Mouse (Mus musculus) neural tube, embryonic 11.5 days (tissue): Measurements from ENCODE around the gene Sbf1. TPM values are rescaled to one million over a fixed set of nuclear protein-coding genes. Genes with fewer than 3 reads are reported as not detected.

ENCODE experiments used
- ATAC-seq: fragments of 200-750 bp; cut with Nextera tagmentation; 2 replicates; pipeline ENCODE4 v1.8.0; 2017; ENCODE audit warnings: moderate number of reproducible peaks, mild to moderate bottlenecking, moderate TSS enrichment, moderate library complexity; ENCODE audit not compliant: insufficient read depth, low FRiP score, low TSS enrichment
- DNase-seq: peaks from one replicate; pipeline ENCODE4 v3.0.0-alpha.2; 2015; ENCODE audit warnings: low spot score
- H3K27ac ChIP-seq: fragments of 300-500 bp; sonication (generic); 2 replicates; pipeline ENCODE4 v1.5.1; 2014; ENCODE audit warnings: low read depth, mild to moderate bottlenecking, low read length
- H3K27me3 ChIP-seq: fragments of 300-500 bp; sonication (generic); 2 replicates; pipeline ENCODE4 v1.6.1; 2014; ENCODE audit warnings: mild to moderate bottlenecking, low read length, mixed read lengths; ENCODE audit not compliant: control insufficient read depth, insufficient read depth
- H3K36me3 ChIP-seq: fragments of 300-500 bp; sonication (generic); 2 replicates; pipeline ENCODE4 v1.6.1; 2014; ENCODE audit warnings: mild to moderate bottlenecking, low read length, moderate library complexity, mixed read lengths; ENCODE audit not compliant: control insufficient read depth, insufficient read depth
- H3K4me1 ChIP-seq: fragments of 300-500 bp; sonication (generic); 2 replicates; pipeline ENCODE4 v1.6.1; 2014; ENCODE audit warnings: low read length, mixed read lengths; ENCODE audit not compliant: control insufficient read depth, insufficient read depth
- H3K4me2 ChIP-seq: fragments of 300-500 bp; sonication (generic); 2 replicates; pipeline ENCODE4 v1.6.1; 2014; ENCODE audit warnings: low read depth, mild to moderate bottlenecking, moderate library complexity
- H3K4me3 ChIP-seq: fragments of 300-500 bp; sonication (generic); 2 replicates; pipeline ENCODE4 v1.5.1; 2014; ENCODE audit warnings: low read depth, low read length
- H3K9ac ChIP-seq: fragments of 300-500 bp; sonication (generic); 2 replicates; pipeline ENCODE4 v1.6.1; 2014; ENCODE audit warnings: mild to moderate bottlenecking, low read length
- H3K9me3 ChIP-seq: fragments of 300-500 bp; sonication (generic); 2 replicates; pipeline ENCODE4 v1.6.1; 2016; ENCODE audit warnings: low read length; ENCODE audit not compliant: control insufficient read depth
- WGBS: fragments of 180-500 bp; shearing (Covaris S2); extraction: QIAGEN DNeasy Blood & Tissue Kit; methylation state at CpG from one replicate; pipeline ENCODE4 v1.1.7; 2014; 5-methylcytosine and 5-hydroxymethylcytosine counted together
- polyA plus RNA-seq: library from polyadenylated mRNA; unstranded; fragments of >200 nt; fragmentation: Nextera tagmentation; extraction: Ambion mirVana; gene quantifications from 2 replicates; pipeline ENCODE4 v1.2.1, GENCODE M21; 2014

The Sbf1 gene
- polyA plus RNA-seq, 1 experiment from 2014 or later = 90.7 TPM

DNA sequence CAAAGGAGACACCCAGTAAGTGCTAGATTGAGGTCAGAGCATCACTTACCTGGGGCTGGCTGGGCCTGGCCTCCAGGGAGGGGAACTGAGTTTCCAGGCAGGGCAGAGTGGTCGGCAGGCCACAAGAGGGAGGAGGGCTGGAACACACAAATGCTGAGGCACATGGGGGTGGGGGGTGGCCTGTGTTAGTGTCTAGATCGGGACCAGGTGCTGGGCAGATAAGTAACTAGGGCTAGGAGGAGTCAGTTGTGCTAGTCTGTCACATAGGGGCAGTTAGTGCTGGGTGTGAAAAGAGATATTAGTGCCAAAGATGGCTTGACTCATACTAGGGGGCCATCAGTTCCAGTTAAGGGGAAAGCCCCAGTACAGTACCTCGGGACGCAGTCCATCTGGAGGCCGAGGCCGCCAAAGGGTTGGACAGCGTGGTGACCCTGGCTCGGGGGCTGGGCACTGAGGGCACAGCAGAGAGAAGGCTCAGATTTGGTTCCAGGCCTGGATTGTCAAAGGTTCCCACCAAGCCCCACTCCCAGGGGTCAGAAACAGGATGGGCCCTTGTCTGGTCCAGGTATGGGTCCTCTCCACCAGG, 19.4 kb downstream of the Sbf1 start:
- 91% methylated on average over 8 of the region's 8 CpGs for WGBS
- no peak overlapping the region for H3K9ac ChIP-seq
- DNase-seq (no peak), ATAC-seq (no peak)
- H3K27ac ChIP-seq = no peak overlapping the region
- no peak overlapping the region for H3K4me2 ChIP-seq
- no peaks in the 10 kb centered on the region for H3K27me3 ChIP-seq
- H3K36me3 ChIP-seq = peaks cover 36% of the 10 kb centered on the region
- no peak overlapping the region for H3K4me3 ChIP-seq
- no peaks in the 10 kb centered on the region for H3K4me1 ChIP-seq
- no peaks in the 10 kb centered on the region for H3K9me3 ChIP-seq

GRCm38 (mm10) chr15:89293778-89294177, 21.3 kb downstream of the Sbf1 start:
- Histone ChIP-seq H3K4me3 (no peak overlapping the region), H3K9me3 (no peaks in the 10 kb centered on the region), H3K4me2 (no peak overlapping the region), H3K36me3 (peaks cover 25% of the 10 kb centered on the region), H3K27me3 (no peaks in the 10 kb centered on the region), H3K4me1 (no peaks in the 10 kb centered on the region), H3K9ac (no peak overlapping the region), H3K27ac (no peak overlapping the region)
- ATAC-seq (no peak), DNase-seq (no peak)
- WGBS = 92% methylated on average over 10 of the region's 10 CpGs

DNA sequence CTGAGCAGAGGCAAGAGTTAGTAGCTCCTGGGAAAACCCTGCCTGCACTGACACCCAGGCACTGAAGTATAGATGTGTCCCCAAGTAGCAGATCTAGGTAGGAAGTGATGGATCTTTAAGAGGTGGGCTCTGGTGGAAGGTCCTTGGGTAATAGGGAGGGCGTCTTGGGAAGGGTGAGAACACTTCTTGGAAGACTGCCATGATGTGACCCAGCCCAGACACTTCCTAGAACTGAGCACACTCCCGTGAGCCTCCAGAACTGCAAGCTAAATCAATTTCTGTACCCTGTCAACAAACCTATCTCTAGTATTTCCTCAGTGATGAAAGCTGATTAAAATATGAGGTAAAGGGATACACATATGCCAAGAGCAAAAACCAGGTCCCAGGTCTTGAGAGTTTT, 22.3 kb downstream of the Sbf1 start:
- no peak overlapping the region for H3K4me2 ChIP-seq
- no peaks in the 10 kb centered on the region for H3K9me3 ChIP-seq
- H3K27ac ChIP-seq = no peak overlapping the region
- no peak for ATAC-seq
- DNase-seq = no peak
- no peak overlapping the region for H3K4me3 ChIP-seq
- no peak overlapping the region for H3K9ac ChIP-seq
- no peaks in the 10 kb centered on the region for H3K27me3 ChIP-seq
- no peaks in the 10 kb centered on the region for H3K4me1 ChIP-seq
- H3K36me3 ChIP-seq = peaks cover 25% of the 10 kb centered on the region
- WGBS = 94% methylated on average over 2 of the region's 2 CpGs

DNA sequence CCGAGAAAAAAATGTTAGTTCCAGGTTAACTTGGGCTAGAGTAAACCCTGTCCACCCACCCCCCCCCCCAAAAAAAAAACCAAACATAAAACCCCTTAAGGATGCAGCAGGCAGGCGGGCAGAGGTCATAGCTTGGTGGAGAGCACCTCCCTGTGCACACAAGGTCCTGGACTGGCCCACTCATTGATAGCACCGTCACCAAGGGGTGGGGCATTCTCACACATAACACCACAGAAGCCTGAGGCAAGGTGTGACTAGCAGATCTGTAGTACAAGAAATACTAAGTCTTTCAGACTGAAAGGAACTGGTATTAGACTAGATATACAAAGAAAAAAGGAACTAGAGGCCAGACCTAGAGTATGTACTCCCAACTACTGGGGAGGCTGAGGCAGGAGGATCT, 23.6 kb downstream of the Sbf1 start:
- H3K4me2 ChIP-seq = no peak overlapping the region
- WGBS = 87% methylated on average over 3 of the region's 3 CpGs
- DNase-seq (no peak), ATAC-seq (no peak)
- no peak overlapping the region for H3K9ac ChIP-seq
- H3K4me3 ChIP-seq = no peak overlapping the region
- no peaks in the 10 kb centered on the region for H3K4me1 ChIP-seq
- H3K27ac ChIP-seq = no peak overlapping the region
- H3K9me3 ChIP-seq = no peaks in the 10 kb centered on the region
- H3K27me3 ChIP-seq = no peaks in the 10 kb centered on the region
- H3K36me3 ChIP-seq = peaks cover 25% of the 10 kb centered on the region

DNA sequence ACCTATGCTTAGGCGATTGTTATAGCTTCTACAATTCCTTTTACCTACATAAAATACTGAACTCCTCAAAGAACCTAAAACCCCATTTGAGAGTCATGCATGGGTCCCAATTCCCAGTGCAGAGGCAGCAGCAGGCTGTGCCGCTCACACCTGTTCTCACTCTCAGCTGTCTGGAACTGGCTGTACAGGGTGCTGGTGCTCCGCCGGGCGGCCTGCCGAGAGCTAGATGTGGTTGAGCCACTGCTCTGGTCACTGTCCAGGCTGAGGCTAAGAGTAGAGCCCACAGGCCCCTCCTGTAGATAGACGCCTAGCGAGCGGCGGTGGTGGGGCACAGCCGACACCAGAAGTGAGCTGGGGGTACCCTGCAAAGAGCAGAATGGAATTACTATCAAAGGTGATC, 25.7 kb downstream of the Sbf1 start:
- Histone ChIP-seq H3K4me1 (no peaks in the 10 kb centered on the region), H3K9ac (no peak overlapping the region), H3K4me3 (no peak overlapping the region), H3K27me3 (no peaks in the 10 kb centered on the region), H3K27ac (no peak overlapping the region), H3K9me3 (no peaks in the 10 kb centered on the region), H3K4me2 (no peak overlapping the region), H3K36me3 (peaks cover 16% of the 10 kb centered on the region)
- 96% methylated on average over 11 of the region's 11 CpGs for WGBS
- no peak for ATAC-seq
- no peak for DNase-seq

DNA sequence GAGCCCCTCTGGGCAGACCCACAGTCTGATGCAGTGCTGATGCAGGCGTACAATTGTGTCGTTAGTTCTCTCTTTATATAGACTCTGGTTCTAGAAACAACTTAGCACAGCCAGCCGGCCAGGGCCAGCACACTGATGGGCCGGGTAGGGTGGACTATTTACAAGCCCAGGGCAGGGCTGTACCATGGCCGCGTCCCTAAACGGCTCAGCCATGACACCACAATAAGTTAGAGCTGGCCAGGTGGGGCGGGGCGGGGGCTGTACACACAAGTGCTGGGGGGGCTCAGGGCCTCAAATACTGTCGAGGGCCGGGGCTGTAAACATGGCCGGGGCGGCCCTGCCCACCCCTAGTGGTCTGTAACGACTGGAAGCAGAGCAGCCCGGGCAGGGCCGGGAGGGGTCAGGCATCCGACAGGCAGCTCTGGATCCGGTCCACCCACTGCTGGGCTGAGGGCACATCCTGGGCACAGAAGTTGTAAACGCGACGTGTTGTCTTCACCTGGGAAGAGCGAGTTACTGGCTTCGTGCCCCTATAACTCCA, 26.8 kb downstream of the Sbf1 start:
- DNase-seq = no peak
- no peak for ATAC-seq

DNA sequence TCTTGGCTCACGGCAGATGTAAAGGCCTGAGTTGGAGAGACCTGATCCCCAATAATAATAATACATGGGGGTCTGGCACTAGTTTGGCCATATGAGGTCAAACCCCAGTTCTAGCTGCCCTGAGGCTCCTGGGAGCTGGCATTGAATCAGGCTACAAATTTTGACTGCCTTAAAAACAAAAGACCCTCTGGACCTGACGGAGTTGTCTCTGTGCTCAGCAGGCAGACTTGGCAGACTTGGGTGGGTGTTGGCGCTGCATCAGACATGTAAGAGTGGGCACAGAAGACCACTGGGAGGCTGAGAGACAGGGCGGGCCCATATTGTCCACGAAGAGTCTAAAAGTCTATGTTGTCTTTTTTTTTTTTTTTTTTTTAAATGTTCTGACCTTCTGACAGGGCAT, 28.5 kb downstream of the Sbf1 start:
- DNase-seq = no peak
- peaks cover 15% of the 10 kb centered on the region for H3K36me3 ChIP-seq
- WGBS = 89% methylated on average over 5 of the region's 5 CpGs

More for the DNA sequence above, 26.8 kb downstream of the Sbf1 start:
- Histone ChIP-seq H3K27me3 (no peaks in the 10 kb centered on the region), H3K4me2 (no peak overlapping the region), H3K4me1 (no peaks in the 10 kb centered on the region), H3K4me3 (no peak overlapping the region), H3K36me3 (peaks cover 12% of the 10 kb centered on the region), H3K27ac (no peak overlapping the region), H3K9me3 (no peaks in the 10 kb centered on the region), H3K9ac (no peak overlapping the region)
- WGBS = 88% methylated on average over 23 of the region's 23 CpGs

DNA sequence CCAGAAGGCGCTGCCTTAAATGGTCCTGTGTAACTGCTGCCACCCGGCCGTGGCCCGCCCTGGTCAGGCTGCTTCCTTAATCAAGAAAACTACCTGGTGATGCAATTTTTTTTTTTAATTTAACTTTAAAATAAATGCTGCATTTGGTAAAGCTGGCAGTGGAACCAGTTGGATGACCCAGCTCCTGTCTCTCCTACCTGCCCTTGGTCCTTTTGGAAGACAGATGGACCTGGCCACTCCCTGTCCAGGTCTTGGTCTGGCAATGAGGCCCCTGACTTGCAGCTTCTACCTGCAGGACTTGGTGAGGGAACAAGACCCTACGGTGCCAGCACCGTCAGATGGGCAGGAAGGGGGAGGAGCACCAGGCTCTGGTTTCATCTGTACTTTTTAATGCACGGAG, 29.0 kb downstream of the Sbf1 start:
- ATAC-seq (no peak), DNase-seq (no peak)
- Histone ChIP-seq H3K4me3 (no peak overlapping the region), H3K4me1 (no peaks in the 10 kb centered on the region), H3K27ac (no peak overlapping the region), H3K36me3 (peaks cover 18% of the 10 kb centered on the region), H3K9me3 (no peaks in the 10 kb centered on the region), H3K9ac (no peak overlapping the region), H3K27me3 (no peaks in the 10 kb centered on the region), H3K4me2 (no peak overlapping the region)
- 90% methylated on average over 7 of the region's 7 CpGs for WGBS

More for the DNA sequence above, 28.5 kb downstream of the Sbf1 start:
- no peak for ATAC-seq
- Histone ChIP-seq H3K27ac (no peak overlapping the region), H3K9ac (no peak overlapping the region), H3K27me3 (no peaks in the 10 kb centered on the region), H3K9me3 (no peaks in the 10 kb centered on the region), H3K4me3 (no peak overlapping the region), H3K4me1 (no peaks in the 10 kb centered on the region), H3K4me2 (no peak overlapping the region)

GRCm38 (mm10) chr15:89285478-89285877, 29.6 kb downstream of the Sbf1 start:
- Histone ChIP-seq H3K4me2 (no peak overlapping the region), H3K9ac (no peak overlapping the region), H3K9me3 (no peaks in the 10 kb centered on the region), H3K4me1 (no peaks in the 10 kb centered on the region), H3K36me3 (peaks cover 20% of the 10 kb centered on the region), H3K4me3 (no peak overlapping the region), H3K27ac (no peak overlapping the region), H3K27me3 (no peaks in the 10 kb centered on the region)
- WGBS = 96% methylated on average over 5 of the region's 5 CpGs
- DNase-seq (no peak), ATAC-seq (no peak)
